Mouse (Mus musculus) liver, embryonic 12.5 days (tissue): ENCODE measurements around the gene Cx3cl1. TPM values are rescaled to one million over a fixed set of nuclear protein-coding genes. Genes with fewer than 3 reads are reported as not detected.

Source experiments
- ATAC-seq: fragments of 200-750 bp; cut with Nextera tagmentation; 2 replicates; pipeline ENCODE4 v1.8.0; 2017; ENCODE audit warnings: moderate number of reproducible peaks, mild to moderate bottlenecking, moderate library complexity
- H3K27ac ChIP-seq: fragments of 300-500 bp; sonication (generic); 2 replicates; pipeline ENCODE4 v1.5.1; 2016; ENCODE audit warnings: mild to moderate bottlenecking
- H3K27me3 ChIP-seq: fragments of 300-500 bp; sonication (generic); replicated peaks from 2 replicates; pipeline ENCODE4 v1.6.1; 2016; ENCODE audit warnings: mild to moderate bottlenecking, moderate library complexity
- H3K36me3 ChIP-seq: fragments of 300-500 bp; sonication (generic); 2 replicates; pipeline ENCODE4 v1.6.1; 2016; ENCODE audit warnings: mild to moderate bottlenecking, moderate library complexity
- H3K4me1 ChIP-seq: fragments of 300-500 bp; sonication (generic); 2 replicates; pipeline ENCODE4 v1.6.1; 2016
- H3K4me2 ChIP-seq: fragments of 300-500 bp; sonication (generic); 2 replicates; pipeline ENCODE4 v1.6.1; 2016; ENCODE audit warnings: mild to moderate bottlenecking, moderate library complexity
- H3K4me3 ChIP-seq: fragments of 300-500 bp; sonication (generic); 2 replicates; pipeline ENCODE4 v1.5.1; 2016; ENCODE audit warnings: mild to moderate bottlenecking, moderate library complexity
- H3K9ac ChIP-seq: fragments of 300-500 bp; sonication (generic); 2 replicates; pipeline ENCODE4 v1.6.1; 2016; ENCODE audit warnings: mild to moderate bottlenecking, moderate library complexity
- H3K9me3 ChIP-seq: fragments of 300-500 bp; sonication (generic); replicated peaks from 2 replicates; pipeline ENCODE4 v1.6.1; 2016; ENCODE audit warnings: mild to moderate bottlenecking, moderate library complexity
- WGBS: fragments of 180-500 bp; shearing (Covaris S2); methylation state at CpG from one replicate; pipeline ENCODE4 v1.1.7; 2016; ENCODE audit not compliant: insufficient replicate concordance; 5-methylcytosine and 5-hydroxymethylcytosine counted together
- polyA plus RNA-seq: library from polyadenylated mRNA; unstranded; fragments of >200 nt; fragmentation: Nextera tagmentation; extraction: Ambion mirVana; gene quantifications from 2 replicates; pipeline ENCODE4 v1.2.1, GENCODE M21; 2016

The Cx3cl1 gene
- polyA plus RNA-seq, 1 experiment from 2014 or later, result 0.45 TPM

- peaks cover 67% of the 10 kb centered on the region for H3K27me3 ChIP-seq
- no peak overlapping the region for H3K9ac ChIP-seq
- H3K4me3 ChIP-seq, result no peak overlapping the region
- H3K4me2 ChIP-seq, result no peak overlapping the region
- no peak overlapping the region for H3K27ac ChIP-seq
- H3K4me1 ChIP-seq, result peaks cover 48% of the 10 kb centered on the region
- ATAC-seq, result no peak
- whole genome bisulfite sequencing, result 57% methylated on average over 2 of the region's 2 CpGs
- no peaks in the 10 kb centered on the region for H3K9me3 ChIP-seq
- H3K36me3 ChIP-seq, result no peaks in the 10 kb centered on the region
Observed at GRCm38 (mm10) chr8:94776346-94776745, 4.5 kb downstream of the Cx3cl1 start.

- no peak for ATAC-seq
- Histone ChIP-seq H3K36me3 (no peaks in the 10 kb centered on the region), H3K9me3 (no peaks in the 10 kb centered on the region), H3K4me1 (peaks cover 49% of the 10 kb centered on the region), H3K4me2 (no peak overlapping the region), H3K9ac (no peak overlapping the region), H3K27me3 (peaks cover 50% of the 10 kb centered on the region), H3K4me3 (no peak overlapping the region), H3K27ac (no peak overlapping the region)
- WGBS, result 49% methylated on average over 10 of the region's 10 CpGs
Observed at GRCm38 (mm10) chr8:94778036-94778435, 6.2 kb downstream of the Cx3cl1 start.

- Histone ChIP-seq H3K4me1 (peaks cover 49% of the 10 kb centered on the region), H3K27me3 (peaks cover 45% of the 10 kb centered on the region), H3K27ac (no peak overlapping the region), H3K4me3 (no peak overlapping the region), H3K4me2 (no peak overlapping the region), H3K9me3 (no peaks in the 10 kb centered on the region), H3K9ac (no peak overlapping the region), H3K36me3 (no peaks in the 10 kb centered on the region)
- WGBS, result 17% methylated on average over 5 of the region's 5 CpGs
- ATAC-seq, result no peak
Observed at GRCm38 (mm10) chr8:94778473-94778872, 6.7 kb downstream of the Cx3cl1 start.

GRCm38 (mm10) chr8:94778895-94779533 is 7.2 kb downstream of the Cx3cl1 start:
- peaks cover 52% of the 10 kb centered on the region for H3K4me1 ChIP-seq
- WGBS, result 40% methylated on average over 10 of the region's 10 CpGs
- H3K9me3 ChIP-seq, result no peaks in the 10 kb centered on the region
- H3K4me3 ChIP-seq, result no peak overlapping the region
- H3K36me3 ChIP-seq, result no peaks in the 10 kb centered on the region
- no peak overlapping the region for H3K9ac ChIP-seq
- H3K27ac ChIP-seq, result no peak overlapping the region
- no peak overlapping the region for H3K4me2 ChIP-seq
- ATAC-seq, result no peak
- H3K27me3 ChIP-seq, result peaks cover 41% of the 10 kb centered on the region

GRCm38 (mm10) chr8:94779534-94780294 is 7.9 kb downstream of the Cx3cl1 start:
- Histone ChIP-seq H3K27me3 (peaks cover 35% of the 10 kb centered on the region), H3K27ac (no peak overlapping the region), H3K36me3 (no peaks in the 10 kb centered on the region), H3K4me2 (no peak overlapping the region), H3K9me3 (no peaks in the 10 kb centered on the region), H3K4me1 (peaks cover 58% of the 10 kb centered on the region), H3K9ac (no peak overlapping the region), H3K4me3 (no peak overlapping the region)
- WGBS, result 80% methylated on average over 16 of the region's 16 CpGs
- no peak for ATAC-seq

- Histone ChIP-seq H3K9ac (peak overlapping the region; percentile 27; the same call in 1 of the 2 replicates), H3K9me3 (no peaks in the 10 kb centered on the region), H3K4me3 (no peak overlapping the region), H3K4me1 (peaks cover 67% of the 10 kb centered on the region), H3K36me3 (no peaks in the 10 kb centered on the region), H3K27me3 (peaks cover 26% of the 10 kb centered on the region), H3K4me2 (peak overlapping the region; percentile 30), H3K27ac (0 out of 2 replicates have a peak overlapping the region, but pooled peaks have one; percentile 22)
- ATAC-seq, result peak; percentile 30; the same call in 1 of the 2 replicates
- WGBS, result 49% methylated on average over 21 of the region's 21 CpGs
Observed at GRCm38 (mm10) chr8:94780491-94781154, 8.8 kb downstream of the Cx3cl1 start.

- no peaks in the 10 kb centered on the region for H3K36me3 ChIP-seq
- H3K27me3 ChIP-seq, result peaks cover 20% of the 10 kb centered on the region
- H3K9ac ChIP-seq, result peak overlapping the region; percentile 2
- H3K4me2 ChIP-seq, result peak overlapping the region; percentile 30
- no peak for ATAC-seq
- H3K27ac ChIP-seq, result 0 out of 2 replicates have a peak overlapping the region, but pooled peaks have one; percentile 22
- H3K4me1 ChIP-seq, result peaks cover 73% of the 10 kb centered on the region
- H3K9me3 ChIP-seq, result no peaks in the 10 kb centered on the region
- WGBS, result 42% methylated on average over 7 of the region's 7 CpGs
- no peak overlapping the region for H3K4me3 ChIP-seq
Observed at GRCm38 (mm10) chr8:94781155-94781837, 9.5 kb downstream of the Cx3cl1 start.

GRCm38 (mm10) chr8:94781838-94782235 is 10.0 kb downstream of the Cx3cl1 start:
- H3K4me2 ChIP-seq, result peak overlapping the region; percentile 30
- ATAC-seq, result no peak
- H3K27ac ChIP-seq, result no peak overlapping the region
- H3K9me3 ChIP-seq, result no peaks in the 10 kb centered on the region
- H3K27me3 ChIP-seq, result peaks cover 18% of the 10 kb centered on the region
- no peak overlapping the region for H3K4me3 ChIP-seq
- H3K9ac ChIP-seq, result peak overlapping the region; percentile 2; the same call in 1 of the 2 replicates
- H3K4me1 ChIP-seq, result peaks cover 78% of the 10 kb centered on the region
- 17% methylated on average over 11 of the region's 11 CpGs for WGBS
- no peaks in the 10 kb centered on the region for H3K36me3 ChIP-seq

- H3K9me3 ChIP-seq, result no peaks in the 10 kb centered on the region
- H3K4me1 ChIP-seq, result peaks cover 88% of the 10 kb centered on the region
- ATAC-seq, result no peak
- H3K27ac ChIP-seq, result no peak overlapping the region
- H3K36me3 ChIP-seq, result no peaks in the 10 kb centered on the region
- 46% methylated on average over 4 of the region's 4 CpGs for WGBS
- no peak overlapping the region for H3K4me2 ChIP-seq
- no peak overlapping the region for H3K9ac ChIP-seq
- H3K4me3 ChIP-seq, result no peak overlapping the region
- peaks cover 5% of the 10 kb centered on the region; the same call in 1 of the 2 replicates for H3K27me3 ChIP-seq
Observed at GRCm38 (mm10) chr8:94783890-94784289, 12.1 kb downstream of the Cx3cl1 start.

GRCm38 (mm10) chr8:94785247-94785985 is 13.6 kb downstream of the Cx3cl1 start:
- Histone ChIP-seq H3K27me3 (peaks cover 17% of the 10 kb centered on the region; the same call in 1 of the 2 replicates), H3K9ac (no peak overlapping the region), H3K27ac (0 out of 2 replicates have a peak overlapping the region, but pooled peaks have one; percentile 18), H3K4me2 (no peak overlapping the region), H3K36me3 (no peaks in the 10 kb centered on the region), H3K4me1 (peaks cover 86% of the 10 kb centered on the region), H3K4me3 (no peak overlapping the region), H3K9me3 (no peaks in the 10 kb centered on the region)
- WGBS, result 55% methylated on average over 12 of the region's 12 CpGs
- ATAC-seq, result no peak

- peak overlapping the region; percentile 96 for H3K27ac ChIP-seq
- no peak overlapping the region for H3K9ac ChIP-seq
- H3K36me3 ChIP-seq, result no peaks in the 10 kb centered on the region
- peaks cover 17% of the 10 kb centered on the region for H3K27me3 ChIP-seq
- no peak for ATAC-seq
- WGBS, result 66% methylated on average over 6 of the region's 6 CpGs
- H3K9me3 ChIP-seq, result no peaks in the 10 kb centered on the region
- H3K4me3 ChIP-seq, result no peak overlapping the region
- H3K4me2 ChIP-seq, result peak overlapping the region; percentile 62; the same call in 1 of the 2 replicates
- H3K4me1 ChIP-seq, result peaks cover 79% of the 10 kb centered on the region
Observed at GRCm38 (mm10) chr8:94785995-94786595, 14.3 kb downstream of the Cx3cl1 start.
